Mouse (Mus musculus) kidney, postnatal 25 days (tissue): ENCODE measurements around the gene 2310033P09Rik.
A peak's percentile ranks its signal among the peaks of the same experiment; 100 is the strongest.
"Not testable (repeated sequence)": the region's sequence is repeated elsewhere in the genome, so short reads cannot be mapped to it uniquely, and the experiment has no call there.

Experiments
- DNase-seq, 2 experiments: peaks; one replicate each; pipeline ENCODE4 v3.0.0; 2021; ENCODE audit warnings: mixed read lengths in 2 of 2

2310033P09Rik gene

DNA sequence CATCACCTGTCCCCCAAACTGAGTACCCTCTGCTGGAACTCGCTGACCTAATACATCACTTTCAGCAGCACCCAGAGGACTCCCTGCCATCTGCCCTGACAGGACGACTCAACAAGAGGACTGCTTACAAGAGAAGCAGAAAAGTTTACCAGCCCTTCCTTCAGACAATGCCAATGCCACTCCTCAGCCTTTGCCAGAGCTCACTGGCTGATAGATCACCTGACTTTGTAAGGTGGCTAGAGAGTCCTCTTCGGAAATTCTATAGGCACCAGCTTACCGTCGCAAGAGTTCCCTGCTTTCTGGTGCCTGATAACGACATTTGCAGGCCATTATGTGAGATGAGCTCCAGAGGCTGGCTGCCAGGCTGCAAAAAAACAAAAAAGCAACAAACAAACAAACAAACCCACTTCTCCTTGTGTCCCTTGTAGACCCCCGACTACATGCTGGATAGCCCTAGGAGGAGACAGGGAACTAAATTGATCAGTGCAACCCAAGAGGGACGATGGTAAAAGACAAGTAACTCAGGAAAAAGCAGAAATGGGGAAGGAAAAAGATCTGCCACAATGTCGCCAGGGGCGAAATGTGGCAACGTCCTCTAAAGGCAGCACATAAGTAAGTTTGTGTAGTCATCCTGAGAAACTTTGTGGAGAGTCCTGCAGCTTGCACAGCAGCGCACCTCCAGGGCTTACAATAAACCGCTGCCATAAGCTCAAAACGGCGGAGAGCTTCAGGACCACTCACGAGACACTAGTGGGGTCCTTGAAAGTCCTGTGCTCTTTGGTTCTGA lies 6.7 kb upstream of the 2310033P09Rik start:
- DNase-seq = no peak

DNA sequence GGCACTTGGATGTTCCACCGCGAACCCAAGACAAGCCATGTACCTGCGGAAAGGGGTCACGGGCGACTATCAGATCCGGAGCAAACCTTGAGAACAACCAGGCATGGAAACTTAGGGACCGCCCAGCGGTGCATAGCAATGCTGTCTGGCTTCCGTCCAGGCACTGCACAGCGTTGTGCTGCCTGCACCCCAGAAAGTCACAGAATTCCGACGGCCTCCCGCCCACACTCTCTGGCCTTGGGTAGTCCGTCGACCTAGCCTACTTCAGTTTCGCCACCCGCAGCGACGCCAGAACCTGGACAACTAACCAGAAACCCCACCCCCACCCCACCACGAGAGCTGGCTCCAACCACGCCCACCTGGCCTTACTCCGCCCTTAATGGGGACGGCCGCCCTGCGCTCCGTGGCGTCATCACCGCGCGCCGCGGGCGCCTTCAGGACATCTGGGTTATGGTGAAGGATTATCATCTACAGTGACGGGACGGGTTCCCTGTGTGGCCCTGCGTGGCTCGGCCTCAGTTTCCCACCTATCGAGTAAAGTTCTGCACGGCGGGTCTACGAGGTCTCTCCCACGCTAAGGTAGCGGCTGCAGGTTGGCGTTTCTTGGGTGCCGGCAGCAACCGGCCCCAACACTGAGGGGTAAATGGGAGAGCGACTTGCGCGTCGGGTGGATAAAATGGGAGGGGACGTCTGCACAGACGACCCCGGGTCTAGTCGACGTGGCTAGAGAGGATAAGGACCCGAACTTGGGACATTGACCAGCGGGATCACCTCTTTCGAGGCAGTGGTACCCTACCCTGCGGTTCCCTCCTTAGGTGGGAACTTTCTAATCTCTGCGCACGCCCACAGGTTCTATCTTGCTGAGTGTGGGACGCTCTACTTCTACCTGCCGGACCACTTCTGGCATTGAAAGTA lies 5.8 kb upstream of the 2310033P09Rik start, which contains the start of gene Mrpl55:
Gene Mrpl55 (plus strand): TSS at position 406 of the 915 bp plus-strand sequence.
- DNase-seq = peak; percentile 97 to 98

DNA sequence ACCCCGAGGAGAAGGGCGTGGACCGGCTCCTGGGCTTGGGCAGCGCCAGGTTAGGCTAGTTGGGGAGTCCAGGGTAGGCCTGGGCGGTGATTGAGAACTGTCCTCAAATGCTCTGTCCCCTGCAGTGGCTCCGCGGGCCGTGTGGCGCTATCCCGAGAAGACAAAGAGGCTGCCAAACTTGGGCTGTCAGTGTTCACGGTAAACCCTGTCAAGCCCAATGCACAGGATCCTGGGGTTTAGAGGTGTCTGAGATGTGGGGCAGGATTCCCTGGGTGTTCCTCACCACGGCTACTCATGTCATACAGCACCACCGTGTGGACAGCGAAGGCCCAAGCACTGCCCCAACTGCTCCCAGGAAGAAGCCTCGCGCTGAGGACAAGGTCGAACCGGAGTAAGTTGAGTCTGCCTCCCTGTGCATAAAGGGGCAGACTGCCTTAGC lies 901 bp downstream of the 2310033P09Rik start:
- peak; percentile 78 to 88 for DNase-seq

DNA sequence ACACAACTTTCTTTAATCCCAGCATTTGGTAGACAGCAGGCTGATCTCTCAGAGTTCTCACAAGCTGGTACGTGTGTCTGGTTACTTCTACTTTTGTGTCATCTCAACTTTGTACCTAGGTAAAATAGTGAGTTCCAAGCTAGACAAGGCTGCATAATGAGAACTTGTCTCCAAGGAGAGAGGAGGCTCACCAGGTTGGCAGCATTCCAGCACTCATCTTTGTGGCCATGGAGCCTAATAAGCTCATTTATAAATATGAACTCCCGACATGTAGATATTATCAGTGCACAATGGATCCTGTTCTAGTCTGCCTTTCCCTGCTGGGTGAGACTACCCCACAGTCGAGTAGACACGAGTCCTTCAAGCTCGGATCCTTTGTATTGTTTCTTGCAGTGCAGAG lies 1.5 kb downstream of the 2310033P09Rik start:
- DNase-seq = peak in 1 of 2 experiments; percentile 36

DNA sequence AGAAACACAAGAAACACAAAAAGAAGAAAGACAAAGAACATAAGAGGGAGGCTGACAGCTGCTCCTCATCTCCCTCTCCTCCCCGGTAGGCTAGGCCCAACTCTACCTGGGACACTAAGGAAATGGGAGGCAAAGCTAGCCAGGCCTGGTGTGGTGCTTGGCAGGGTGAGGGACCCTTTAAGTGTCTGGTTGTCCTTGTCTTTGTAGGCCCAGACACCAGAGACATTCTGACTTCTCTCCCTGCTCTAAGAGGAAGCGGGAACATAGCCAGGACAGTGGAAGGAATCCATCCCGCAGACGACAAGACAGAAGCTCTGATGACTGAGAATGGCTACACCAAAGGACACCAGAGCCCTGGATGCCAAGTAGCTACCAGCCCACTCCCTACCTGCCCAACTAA lies 1.9 kb downstream of the 2310033P09Rik start:
- DNase-seq = no peak

DNA sequence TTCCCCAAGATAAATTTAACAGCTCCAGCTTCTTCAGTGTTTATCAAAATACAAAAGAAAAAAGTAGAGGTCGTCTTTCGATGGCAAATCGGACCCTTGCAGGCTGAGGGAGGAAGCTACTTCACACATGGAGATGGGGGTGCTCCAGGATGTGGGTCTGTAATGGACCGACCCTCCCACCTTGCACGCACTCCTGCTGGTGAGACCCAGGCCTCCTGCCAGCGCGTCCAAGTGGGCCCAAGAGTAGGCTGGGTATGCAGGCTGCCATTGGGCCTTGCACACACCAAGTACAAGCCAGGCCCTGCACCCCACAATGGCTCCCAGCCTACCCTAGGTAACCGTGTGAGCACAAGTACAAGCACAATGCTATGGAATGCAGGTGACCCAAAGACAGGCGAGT lies 3.4 kb downstream of the 2310033P09Rik start:
- not testable (repeated sequence) for DNase-seq

DNA sequence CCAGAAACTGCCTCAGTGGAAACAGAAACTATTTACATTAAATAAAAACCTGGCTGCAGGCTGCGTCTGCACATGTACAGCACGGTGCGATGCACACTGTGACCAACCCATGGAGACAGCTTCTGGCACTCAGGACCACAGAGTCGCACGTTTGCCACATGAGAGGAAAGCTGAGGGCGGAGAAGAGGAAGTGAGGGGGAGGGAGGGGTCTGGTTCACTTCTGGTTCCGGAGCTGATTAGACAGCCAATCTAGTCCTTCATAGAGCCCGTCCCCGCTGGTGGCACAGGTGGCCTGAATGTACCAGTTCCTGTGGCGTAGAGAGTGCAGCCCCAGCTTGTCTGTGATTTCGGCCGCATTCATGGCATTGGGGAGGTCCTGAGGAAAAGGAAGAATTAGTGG lies 4.2 kb downstream of the 2310033P09Rik start:
- DNase-seq = not testable (repeated sequence)

DNA sequence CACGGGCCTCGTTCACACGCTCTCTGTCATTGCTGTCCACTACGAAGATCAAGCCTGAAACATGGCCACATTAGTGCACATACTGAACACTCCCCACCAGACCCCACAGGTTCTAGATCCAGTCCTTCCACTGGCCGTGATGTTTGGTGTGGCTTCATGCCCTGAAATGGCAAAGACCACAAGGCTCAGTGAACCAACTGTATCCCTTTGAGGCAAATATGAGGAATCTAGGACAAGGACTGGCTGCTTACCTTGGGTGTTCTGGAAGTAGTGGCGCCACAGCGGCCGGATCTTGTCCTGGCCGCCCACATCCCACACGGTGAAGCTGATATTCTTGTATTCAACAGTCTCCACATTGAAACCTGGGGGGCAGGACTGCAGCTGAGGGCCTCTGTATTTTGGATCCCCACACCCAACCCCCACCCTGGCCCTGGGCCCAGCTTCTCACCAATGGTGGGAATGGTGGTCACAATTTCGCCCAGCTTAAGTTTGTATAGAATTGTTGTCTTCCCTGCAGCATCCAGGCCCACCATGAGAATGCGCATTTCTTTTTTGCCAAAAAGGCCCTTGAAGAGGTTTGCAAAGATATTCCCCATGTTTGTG lies 4.9 kb downstream of the 2310033P09Rik start:
- no peak for DNase-seq

DNA sequence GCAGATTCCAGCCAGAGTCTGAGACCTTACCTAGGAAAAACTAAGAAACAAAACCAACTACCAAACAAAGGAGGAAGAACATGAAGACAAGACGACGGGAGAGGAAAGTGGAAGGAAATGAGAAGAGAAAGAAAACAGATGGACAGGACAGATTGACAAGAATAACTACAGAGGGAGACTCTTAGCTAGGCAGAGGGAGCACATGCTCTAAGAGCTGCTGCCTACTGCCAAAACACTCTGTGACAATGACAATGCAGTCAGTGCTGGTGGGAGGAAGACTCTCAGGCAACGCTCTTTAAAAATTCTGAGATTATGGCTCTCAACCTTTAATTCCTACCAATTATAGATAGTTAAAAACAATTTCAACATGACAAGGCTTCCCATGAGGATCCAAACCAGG lies 8.8 kb downstream of the 2310033P09Rik start:
- no peak for DNase-seq

DNA sequence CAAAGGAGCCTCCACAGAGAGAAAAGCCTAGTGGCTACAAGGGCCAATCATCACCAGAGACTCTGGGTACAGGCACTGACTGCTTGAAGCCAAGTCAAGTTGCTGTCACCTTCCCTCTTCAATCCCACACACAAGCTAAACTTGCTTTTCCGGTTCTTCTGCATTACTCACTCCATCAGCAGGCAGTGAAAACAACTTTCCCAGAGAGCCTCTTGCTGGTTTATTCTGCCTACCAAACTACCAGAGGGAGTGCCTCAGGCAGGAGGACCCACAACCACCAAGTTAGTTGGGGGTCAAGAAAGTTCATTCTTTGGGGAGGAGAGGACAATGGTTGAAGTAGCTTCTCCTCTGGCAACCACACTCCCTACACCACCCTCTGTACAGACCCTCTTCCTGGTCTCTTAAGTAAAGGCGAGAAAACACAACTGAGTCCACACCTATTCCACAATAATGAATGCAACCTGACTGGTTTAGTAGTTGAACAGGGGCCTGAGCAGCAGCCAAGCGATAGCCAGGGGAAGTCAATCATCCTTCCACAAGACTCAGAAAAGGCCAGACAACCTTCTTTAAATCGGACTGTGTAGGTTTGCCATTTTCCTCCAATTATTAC lies 10.4 kb downstream of the 2310033P09Rik start:
- peak; percentile 36 to 60 for DNase-seq

DNA sequence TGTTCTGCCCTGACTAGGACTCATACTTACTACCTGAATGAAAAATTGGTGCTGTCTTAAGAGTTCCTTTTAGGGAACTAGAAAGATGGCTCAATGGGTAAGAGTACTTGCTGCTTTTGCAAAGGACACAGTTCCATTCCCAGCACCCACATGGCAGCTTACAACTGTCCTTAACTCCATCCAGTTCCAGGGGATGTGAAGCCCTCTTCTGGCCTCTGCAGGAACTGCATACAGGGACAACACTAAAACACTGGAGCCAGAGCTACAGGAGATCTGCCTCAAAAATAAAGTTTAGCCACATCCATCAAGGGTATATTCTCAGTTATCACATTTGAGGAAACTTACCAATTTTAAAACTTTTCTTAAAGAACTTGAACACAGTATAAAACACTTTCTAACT lies 10.9 kb downstream of the 2310033P09Rik start:
- peak; percentile 60 to 64 for DNase-seq

DNA sequence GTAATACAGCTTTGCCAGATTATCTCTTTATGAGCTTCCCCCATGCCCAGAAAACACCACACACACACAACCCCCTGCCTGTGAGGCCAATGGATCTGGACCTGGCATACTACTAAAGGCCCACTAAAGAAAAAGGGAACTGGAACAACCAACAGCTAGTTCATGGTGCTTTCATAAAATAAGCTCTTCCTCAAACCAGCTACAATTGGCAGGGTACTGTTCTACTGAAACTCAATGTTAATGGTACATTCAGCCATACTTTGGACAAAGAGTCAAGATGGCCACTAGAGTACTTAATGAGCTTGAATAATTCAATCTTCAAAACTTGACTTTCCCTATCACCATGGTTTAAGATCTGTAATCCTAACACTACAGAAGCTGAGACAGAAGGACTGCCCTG lies 13.5 kb downstream of the 2310033P09Rik start:
- DNase-seq = no peak

DNA sequence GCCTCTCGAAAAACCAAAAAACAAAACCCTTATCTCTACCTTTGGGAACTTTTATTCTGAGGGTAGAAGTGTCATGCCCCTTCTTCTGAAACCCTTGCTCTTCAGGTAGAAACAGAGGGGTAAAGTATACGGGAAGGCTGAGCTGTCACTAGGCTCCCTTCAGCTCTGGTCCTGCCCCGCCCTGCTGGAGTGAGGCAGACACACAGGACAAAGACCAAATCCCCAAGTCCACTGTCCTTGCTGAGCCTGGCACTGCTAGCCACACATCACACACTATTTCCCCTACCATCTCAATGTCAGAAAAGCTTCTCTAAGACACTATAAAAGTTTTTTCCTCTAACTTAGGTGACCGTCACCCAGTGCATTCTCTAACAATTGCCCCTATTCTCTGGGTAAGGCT lies 14.2 kb downstream of the 2310033P09Rik start:
- DNase-seq = peak; percentile 39 to 71

DNA sequence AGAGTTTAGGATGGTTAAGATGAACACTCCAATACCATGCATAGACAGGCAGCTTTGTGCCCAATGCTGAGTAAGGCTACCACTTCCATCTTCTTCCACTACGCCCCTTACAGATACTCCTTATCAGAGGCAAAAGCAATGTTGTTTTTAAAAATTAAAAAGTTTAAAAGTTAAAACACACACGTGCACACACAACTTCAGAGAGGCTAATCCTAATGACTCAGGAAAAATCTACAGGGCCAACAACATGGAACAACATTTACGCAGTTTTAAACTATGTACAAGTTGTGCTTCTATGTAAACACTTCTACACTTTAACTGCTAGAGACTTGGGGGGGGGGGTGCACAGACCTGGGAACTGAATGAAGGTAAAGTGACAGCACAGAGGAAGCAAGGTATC lies 15.9 kb downstream of the 2310033P09Rik start:
- no peak for DNase-seq

DNA sequence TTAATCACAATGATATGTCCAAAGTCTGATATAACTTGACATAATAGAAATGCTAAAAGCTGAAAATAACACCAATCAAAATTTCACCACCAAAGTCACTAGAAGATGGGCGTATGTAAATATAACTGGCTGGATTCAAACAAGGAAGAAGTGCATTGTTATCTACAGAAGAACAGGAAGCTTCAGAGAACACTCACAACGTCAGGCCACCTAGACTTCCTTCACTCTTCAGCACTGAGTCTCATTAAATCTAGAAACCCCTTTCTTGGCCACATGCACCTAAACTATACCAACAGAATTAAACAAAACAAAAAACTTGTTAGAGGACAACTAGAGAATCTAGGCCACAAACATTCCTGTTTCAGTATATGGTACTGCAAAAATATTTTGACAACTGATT lies 16.3 kb downstream of the 2310033P09Rik start:
- no peak for DNase-seq

DNA sequence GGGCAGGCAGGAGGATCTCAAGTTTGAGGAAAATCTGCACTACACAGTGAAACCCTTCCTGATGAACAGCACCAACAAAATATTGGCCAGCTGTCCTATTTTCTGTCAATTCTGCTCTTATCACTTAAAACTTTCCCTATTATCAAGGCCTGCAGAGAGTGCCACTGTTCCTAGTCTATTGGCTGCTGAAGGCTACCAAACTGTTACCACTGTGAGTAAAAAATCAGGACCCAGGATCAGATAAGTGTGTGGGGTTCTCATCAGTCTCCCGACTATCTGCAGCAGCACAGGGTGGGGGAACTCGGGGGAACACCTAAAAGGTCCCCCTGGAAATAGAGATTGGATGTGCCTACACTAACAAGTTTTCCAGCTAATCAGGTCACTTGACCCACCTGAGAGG lies 17.0 kb downstream of the 2310033P09Rik start:
- no peak for DNase-seq

DNA sequence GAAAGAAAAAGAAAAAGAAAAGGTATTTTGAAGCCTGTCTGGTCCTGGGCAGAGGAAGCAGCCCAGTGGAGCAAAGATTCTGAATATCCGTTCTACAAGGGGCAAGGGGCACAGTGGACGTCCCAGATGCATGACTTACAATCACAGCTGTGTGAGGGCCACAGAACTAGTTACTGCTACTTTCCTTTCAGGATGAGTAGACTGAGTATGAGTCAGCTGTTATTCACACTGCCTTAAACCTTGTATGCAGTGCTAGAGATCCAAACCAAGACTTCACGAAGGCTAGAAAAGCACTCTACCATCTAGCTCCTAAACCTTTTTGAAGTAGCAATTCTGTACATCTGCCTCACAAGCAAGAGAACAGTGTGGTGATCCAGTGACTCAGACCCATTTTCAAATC lies 18.1 kb downstream of the 2310033P09Rik start:
- no peak for DNase-seq

DNA sequence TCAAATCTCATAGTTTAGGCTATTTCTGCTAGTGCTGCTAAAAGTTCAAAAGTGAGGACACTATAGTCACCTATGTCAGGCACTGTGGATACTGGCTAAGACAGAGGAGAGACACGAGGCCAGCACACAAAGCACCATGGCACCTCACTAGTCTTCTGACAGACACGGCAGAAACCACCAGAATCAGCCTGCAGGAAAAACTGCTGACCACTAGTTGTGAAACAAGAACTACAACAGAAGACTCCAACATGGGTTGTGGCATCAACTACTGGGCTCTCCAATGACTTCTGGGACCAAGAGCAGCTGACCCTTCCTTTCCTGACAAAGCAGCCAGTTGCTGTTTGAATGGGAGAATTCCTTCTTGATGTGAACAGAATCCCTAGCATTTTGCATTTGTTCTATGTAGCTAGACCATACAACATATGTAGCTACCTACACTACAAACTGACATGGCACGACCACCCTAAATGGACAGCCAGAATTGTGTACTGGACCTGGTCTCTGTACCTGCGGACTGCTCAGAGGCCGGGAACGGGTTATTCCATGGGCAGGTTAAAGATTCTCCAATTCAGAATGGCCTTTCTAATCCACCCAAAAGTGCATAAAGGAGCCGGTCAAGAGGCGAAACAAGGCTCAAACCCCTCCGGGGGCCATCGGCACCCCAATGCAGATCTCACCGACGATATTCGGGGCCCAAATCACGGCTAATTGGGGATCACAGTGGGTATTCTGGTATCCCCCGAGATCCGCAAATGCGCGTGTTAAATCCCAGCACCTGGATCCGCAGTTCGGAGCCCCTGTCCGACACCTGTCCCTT lies 18.9 kb downstream of the 2310033P09Rik start:
- peak in 1 of 2 experiments; percentile 52 for DNase-seq

DNA sequence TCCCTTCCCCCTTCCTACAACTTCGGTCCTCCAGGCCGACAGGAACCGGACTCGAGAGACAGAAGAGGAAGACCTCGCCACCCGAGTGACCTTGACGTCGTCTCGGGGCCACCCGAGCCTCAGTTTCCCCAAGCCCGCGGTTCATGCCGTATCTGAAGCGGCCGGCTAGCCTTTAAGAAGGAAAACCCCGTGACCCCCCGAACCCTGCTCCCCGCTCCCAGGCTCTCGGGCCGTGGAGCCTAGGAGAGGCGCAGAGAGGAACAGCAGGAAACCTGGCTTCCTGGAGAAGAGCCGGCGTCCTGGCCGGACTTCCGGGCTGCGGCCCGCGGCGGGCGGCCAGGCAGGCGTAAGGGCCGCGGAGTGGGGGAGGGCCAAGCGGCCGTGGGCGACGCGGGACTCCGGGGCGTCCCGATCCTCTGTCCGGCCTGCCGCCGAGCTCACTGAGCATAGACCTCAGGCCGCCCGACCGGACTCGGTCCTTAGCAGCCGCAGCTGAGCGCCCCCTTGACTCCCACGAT lies 19.5 kb downstream of the 2310033P09Rik start:
- no peak for DNase-seq

DNA sequence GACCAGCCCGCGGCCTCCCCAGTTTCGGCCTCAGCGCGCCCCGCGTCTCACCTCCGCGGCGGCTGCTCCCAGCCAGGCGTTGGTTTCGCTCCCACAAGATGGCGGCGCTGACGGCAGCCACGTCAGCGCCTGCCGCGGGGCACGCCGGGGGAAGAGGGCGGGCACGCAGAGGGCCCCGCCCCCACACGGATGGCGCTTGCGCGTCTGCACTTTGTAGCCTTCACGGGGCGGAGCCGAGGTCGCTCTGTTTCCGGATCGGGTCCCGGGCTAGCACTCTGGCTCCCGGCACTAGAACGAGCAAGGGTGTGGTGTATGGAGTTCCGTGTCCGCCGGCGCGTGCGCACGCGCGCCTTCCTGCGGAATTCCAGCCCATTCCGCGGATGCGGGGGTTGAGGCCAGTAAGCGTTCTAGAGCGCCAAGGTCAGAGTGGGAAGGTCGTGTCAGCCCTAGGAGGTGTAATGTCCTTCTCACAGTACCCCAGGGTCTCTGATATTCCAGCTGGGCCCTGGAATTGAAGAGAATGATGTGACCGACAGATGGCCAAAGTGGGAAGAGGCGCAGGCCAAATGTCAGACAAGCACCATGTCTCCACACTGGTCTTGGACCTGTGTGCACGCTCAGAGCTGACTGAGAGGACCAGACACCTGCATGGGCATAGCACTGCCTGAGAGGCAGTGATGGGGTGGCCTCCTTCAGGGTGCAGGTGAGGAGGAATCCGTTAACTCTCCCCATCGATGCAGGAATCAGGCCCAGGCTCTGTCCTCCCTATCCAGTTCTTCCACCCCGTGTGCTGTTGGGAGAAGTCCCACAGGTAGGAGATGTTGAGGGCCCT lies 20.2 kb downstream of the 2310033P09Rik start, which contains the start of gene Arf1:
Gene Arf1 (minus strand): TSS at position 149 of the 832 bp plus-strand sequence.
- peak; percentile 98 for DNase-seq
